ENCODE assay signal across 10 mouse cellular contexts in genomic region chr17:35358763-35359469, GRCm38 (mm10). TPM values are rescaled to one million over a fixed set of nuclear protein-coding genes. Genes with fewer than 3 reads are reported as not detected.
DNase-seq lines count a peak whose midpoint lies in the region; ATAC-seq and TF ChIP-seq lines count a peak whose summit lies in the region.
"Had no signal": no experiment of that assay in that cellular context is flagged by ENCODE, and none has a peak within 500 bp of the region (broad histone marks: within the 10 kb centered on the region; RNA-seq: fewer than 3 reads in every experiment).

No protein-coding gene starts in this region.

- H3K9ac ChIP-seq in heart, embryonic 14.5 days (ENCODE audit: low read length), result peak overlapping the region; percentile 48; the same call in 1 of the 2 replicates
- H3K9ac ChIP-seq in midbrain, embryonic 11.5 days (ENCODE audit: low read length), result no peak overlapping the region

- 0 out of 2 replicates have a peak, but pooled peaks cover 7% of the 10 kb centered on the region for H3K9me3 ChIP-seq in heart, embryonic 14.5 days (ENCODE audit: control insufficient read depth, low read length)
- peaks cover 11% of the 10 kb centered on the region for H3K9me3 ChIP-seq in hindbrain, embryonic 10.5 days
- no peaks in the 10 kb centered on the region; the same call in 1 of the 2 replicates for H3K9me3 ChIP-seq in midbrain, embryonic 11.5 days (ENCODE audit: control insufficient read depth, low read length)

- WGBS in heart, embryonic 14.5 days, result 7% methylated on average over 38 of the region's 38 CpGs
- WGBS in bone marrow, adult 2 months, result 15% methylated on average over 38 of the region's 38 CpGs
- 12% methylated on average over 38 of the region's 38 CpGs for WGBS in hindbrain, embryonic 10.5 days
- 7% methylated on average over 38 of the region's 38 CpGs for WGBS in midbrain, embryonic 11.5 days

- no peaks in the 10 kb centered on the region for H3K27me3 ChIP-seq in heart, embryonic 14.5 days (ENCODE audit: control insufficient read depth, insufficient read depth, low read length)
- H3K27me3 ChIP-seq in hindbrain, embryonic 10.5 days (ENCODE audit: insufficient read depth, poor library complexity, severe bottlenecking), result peaks cover 27% of the 10 kb centered on the region
- H3K27me3 ChIP-seq in midbrain, embryonic 11.5 days (ENCODE audit: control insufficient read depth, insufficient read depth, low read length), result peaks cover 12% of the 10 kb centered on the region
- H3K27me3 ChIP-seq: CH12.LX had no signal

- no peak overlapping the region for H3K27ac ChIP-seq in heart, embryonic 14.5 days (replicated peaks in 1 of 2; ENCODE audit: control insufficient read depth in 1 of 2, insufficient read depth in 1 of 2, low read depth in 2 of 2, low read length in 2 of 2)
- no peak overlapping the region for H3K27ac ChIP-seq in bone marrow, adult 2 months (ENCODE audit: control insufficient read depth, insufficient read depth, low read depth, low read length, poor library complexity)
- H3K27ac ChIP-seq in hindbrain, embryonic 10.5 days, result peak overlapping the region; percentile 50; the same call in 1 of the 2 replicates
- no peak overlapping the region for H3K27ac ChIP-seq in midbrain, embryonic 11.5 days (ENCODE audit: low read depth, low read length)

- peak overlapping the region; percentile 39 to 48 for H3K4me3 ChIP-seq in heart, embryonic 14.5 days (ENCODE audit: control insufficient read depth in 1 of 2, insufficient read depth in 1 of 2, low read depth in 1 of 2, low read length in 2 of 2)
- H3K4me3 ChIP-seq in bone marrow, adult 2 months (replicated peaks; ENCODE audit: control insufficient read depth, low read depth, low read length), result peak overlapping the region; percentile 48
- peak overlapping the region; percentile 52 for H3K4me3 ChIP-seq in hindbrain, embryonic 10.5 days
- H3K4me3 ChIP-seq in midbrain, embryonic 11.5 days (ENCODE audit: low read depth, low read length), result peak overlapping the region; percentile 31

- no peak for ATAC-seq in heart, embryonic 14.5 days (ENCODE audit: insufficient number of reproducible peaks, insufficient read depth, low FRiP score, low read depth)
- ATAC-seq in midbrain, embryonic 11.5 days (ENCODE audit: low FRiP score), result no peak
- no peak for ATAC-seq in inflammation-experienced regulatory T-cells, adult 6 months

- TF ChIP-seq POLR2A in bone marrow, adult 2 months (IDR thresholded peaks at IDR 0.05; ENCODE audit: borderline replicate concordance, control insufficient read depth, low read depth, low read length), result no peak

- DNase-seq in heart, adult 8-10 months (ENCODE audit: low spot score), result no peak
- DNase-seq in hindbrain, embryonic 10.5 days (ENCODE audit: low spot score), result peak; percentile 22
- peak; percentile 83 for DNase-seq in midbrain, embryonic 11.5 days (ENCODE audit: low spot score, missing footprints)
- no peak for DNase-seq in spleen, postnatal 14 days (ENCODE audit: low spot score in 2 of 2)
- no peak for DNase-seq in adrenal gland, postnatal 14 days
- DNase-seq: cerebellum, adult 9-10 months had no signal

- TF ChIP-seq CTCF in bone marrow, adult 2 months (IDR thresholded peaks at IDR 0.05; ENCODE audit: control insufficient read depth, insufficient read depth, low read length), result no peak

- no peaks in the 10 kb centered on the region for H3K36me3 ChIP-seq in heart, embryonic 14.5 days (ENCODE audit: control insufficient read depth, insufficient read depth, low read length)
- no peaks in the 10 kb centered on the region for H3K36me3 ChIP-seq in hindbrain, embryonic 10.5 days
- no peaks in the 10 kb centered on the region for H3K36me3 ChIP-seq in midbrain, embryonic 11.5 days (ENCODE audit: control insufficient read depth, insufficient read depth, low read length)

- H3K4me1 ChIP-seq in heart, embryonic 14.5 days (ENCODE audit: control insufficient read depth in 2 of 2, insufficient read depth in 2 of 2, low read length in 2 of 2), result peaks cover 3 to 9% of the 10 kb centered on the region in 2 experiments; a peak in 3 of 4 replicates
- peaks cover 1% of the 10 kb centered on the region; the same call in 1 of the 2 replicates for H3K4me1 ChIP-seq in bone marrow, adult 2 months (ENCODE audit: control insufficient read depth, insufficient read depth, low read length)
- peaks cover 11% of the 10 kb centered on the region for H3K4me1 ChIP-seq in hindbrain, embryonic 10.5 days (replicated peaks)
- peaks cover 3% of the 10 kb centered on the region; the same call in 1 of the 2 replicates for H3K4me1 ChIP-seq in midbrain, embryonic 11.5 days (ENCODE audit: control insufficient read depth, insufficient read depth, low read length)

- H3K4me2 ChIP-seq in heart, embryonic 14.5 days (ENCODE audit: low read length), result peak overlapping the region; percentile 67
- H3K4me2 ChIP-seq in midbrain, embryonic 11.5 days, result peak overlapping the region; percentile 66

RNA-seq across cellular contexts. Expression of gene H2-Q2, which starts 16.9 kb away (rescaled TPM):
- polyA plus RNA-seq in heart, embryonic 14.5 days (2014; fragmentation: Nextera tagmentation; extraction: Ambion mirVana), result 1.4 and 1.6 TPM in 2 replicates
- total RNA-seq in heart, adult 8-10 months (2022), result 1 to 10 TPM in 2 of 4 experiments, under 1 TPM in 2; 0.84 to 1.3 (median 1.1) TPM
- polyA plus RNA-seq in bone marrow, adult 2 months (2011; ENCODE audit: insufficient read depth, insufficient read length, low replicate concordance, missing spikeins), result not detected in 2 replicates
- polyA plus RNA-seq in hindbrain, embryonic 10.5 days (2016; fragmentation: Nextera tagmentation; extraction: Ambion mirVana), result 0.73 and 0.76 TPM in 2 replicates
- 0.22 and 0.34 TPM in 2 replicates for polyA plus RNA-seq in midbrain, embryonic 11.5 days (2014; fragmentation: Nextera tagmentation; extraction: Ambion mirVana)
- 0.49 and 1.3 TPM in 2 replicates for total RNA-seq in adrenal gland, postnatal 14 days (2021)
- 10 to 100 TPM in 2 of 3 experiments, 1 to 10 TPM in 1; 4.6 to 25.2 (median 21.9) TPM for polyA plus RNA-seq in inflammation-experienced regulatory T-cells, adult 6 months (2017; shearing (Covaris generic))

RNA-seq across cellular contexts. Expression of gene H2-Q4, which starts 20.5 kb away (rescaled TPM):
- 1.7 and 2.1 TPM in 2 replicates for polyA plus RNA-seq in heart, embryonic 14.5 days (2014; fragmentation: Nextera tagmentation; extraction: Ambion mirVana)
- 10 to 100 TPM; 14.6 to 22.3 (median 16.7) TPM for total RNA-seq in heart, adult 8-10 months (2022)
- polyA plus RNA-seq in bone marrow, adult 2 months (2011; ENCODE audit: insufficient read depth, insufficient read length, low replicate concordance, missing spikeins), result 62.5 and 82.4 TPM in 2 replicates
- 2.2 and 2.9 TPM in 2 replicates for polyA plus RNA-seq in hindbrain, embryonic 10.5 days (2016; fragmentation: Nextera tagmentation; extraction: Ambion mirVana)
- polyA plus RNA-seq in midbrain, embryonic 11.5 days (2014; fragmentation: Nextera tagmentation; extraction: Ambion mirVana), result 1.9 and 2.5 TPM in 2 replicates
- 16.3 and 26.4 TPM in 2 replicates for total RNA-seq in adrenal gland, postnatal 14 days (2021)
- 10 to 100 TPM; 11.4 to 17.3 (median 16.4) TPM for polyA plus RNA-seq in inflammation-experienced regulatory T-cells, adult 6 months (2017; shearing (Covaris generic))

RNA-seq across cellular contexts. Expression of gene H2-Q1, which starts 38.7 kb away (rescaled TPM):
- 0.08 TPM in 1 of 2 replicates, not detected in the other for polyA plus RNA-seq in heart, embryonic 14.5 days (2014; fragmentation: Nextera tagmentation; extraction: Ambion mirVana)
- total RNA-seq in heart, adult 8-10 months (2022), result 1 to 10 TPM in 3 of 4 experiments, under 1 TPM in 1; 0.53 to 1.5 (median 1.4) TPM
- not detected in 2 replicates for polyA plus RNA-seq in bone marrow, adult 2 months (2011; ENCODE audit: insufficient read depth, insufficient read length, low replicate concordance, missing spikeins)
- polyA plus RNA-seq in hindbrain, embryonic 10.5 days (2016; fragmentation: Nextera tagmentation; extraction: Ambion mirVana), result not detected in 2 replicates
- polyA plus RNA-seq in midbrain, embryonic 11.5 days (2014; fragmentation: Nextera tagmentation; extraction: Ambion mirVana), result not detected in 2 replicates
- total RNA-seq in adrenal gland, postnatal 14 days (2021), result 1.7 and 2.7 TPM in 2 replicates
- polyA plus RNA-seq in inflammation-experienced regulatory T-cells, adult 6 months (2017; shearing (Covaris generic)), result under 1 TPM in 2 of 3 experiments, not detected in 1; 0.23 to 0.24 TPM

Comparison
In these comparisons a context has a peak if more than half of its experiments do, and no peak if none do; other contexts are left out.
1. DNase-seq: peak in hindbrain, embryonic 10.5 days (single experiment) and midbrain, embryonic 11.5 days (single experiment); none in heart, adult 8-10 months (single experiment), spleen, postnatal 14 days (0 of 2) and adrenal gland, postnatal 14 days (single experiment).
2. Peak in every context shown above with its lines, with median percentiles within 50 percentile points of each other: H3K4me3 ChIP-seq.